Mouse (Mus musculus): Measurements from ENCODE around the gene Vmn2r49. TPM values are rescaled to one million over a fixed set of nuclear protein-coding genes. Genes with fewer than 3 reads are reported as not detected.
"Not testable (repeated sequence)": the region's sequence is repeated elsewhere in the genome, so short reads cannot be mapped to it uniquely, and the experiment has no call there.

Vmn2r49 gene
- polyA plus RNA-seq (2012; fragmentation: generic; extraction: Trizol) = not detected

GRCm38 (mm10) chr7:9992157-9992556, at the start of gene Vmn2r49:
TSS of gene Vmn2r49 (minus strand) at chr7:9992257.
- H3K36me3 ChIP-seq (ENCODE audit: control insufficient read depth, insufficient read depth); H3K27me3 ChIP-seq (ENCODE audit: control insufficient read depth, insufficient read depth, insufficient read length); H3K79me2 ChIP-seq (ENCODE audit: control insufficient read depth, insufficient read depth); H3K4me2 ChIP-seq (ENCODE audit: low read depth); H3ac ChIP-seq (ENCODE audit: control insufficient read depth, insufficient read length); H3K4me3 ChIP-seq: not testable (repeated sequence)

- H3K36me3 ChIP-seq (ENCODE audit: control insufficient read depth, insufficient read depth); H3K4me2 ChIP-seq (ENCODE audit: low read depth); H3ac ChIP-seq (ENCODE audit: control insufficient read depth, insufficient read length); H3K4me3 ChIP-seq; H3K27me3 ChIP-seq (ENCODE audit: control insufficient read depth, insufficient read depth, insufficient read length); H3K79me2 ChIP-seq (ENCODE audit: control insufficient read depth, insufficient read depth): not testable (repeated sequence)
These were observed 38.6 kb downstream of the Vmn2r49 start, which contains the start of gene Vmn2r48 for GRCm38 (mm10) chr7:9953485-9953884. TSS of gene Vmn2r48 (minus strand) at chr7:9953585.

Other genes with a start within 250 kb of the Vmn2r49 start
- not detected for gene Vmn2r46, start 221.7 kb downstream of the Vmn2r49 start, polyA plus RNA-seq (2012; fragmentation: generic; extraction: Trizol)
- gene Vmn2r47, start 150.9 kb downstream of the Vmn2r49 start, polyA plus RNA-seq (2012; fragmentation: generic; extraction: Trizol) = not detected
- not detected for gene Vmn2r48, start 38.7 kb downstream of the Vmn2r49 start, polyA plus RNA-seq (2012; fragmentation: generic; extraction: Trizol)
- not detected for gene Vmn2r50, start 61.0 kb upstream of the Vmn2r49 start, polyA plus RNA-seq (2012; fragmentation: generic; extraction: Trizol)
- not detected for gene Vmn2r51, start 113.5 kb upstream of the Vmn2r49 start, polyA plus RNA-seq (2012; fragmentation: generic; extraction: Trizol)
- not detected for gene Vmn2r52, start 184.3 kb upstream of the Vmn2r49 start, polyA plus RNA-seq (2012; fragmentation: generic; extraction: Trizol)

Measured in myocyte (in vitro differentiated cells).